Mouse (Mus musculus): Measurements from ENCODE around the gene Cfc1. TPM values are rescaled to one million over a fixed set of nuclear protein-coding genes. Genes with fewer than 3 reads are reported as not detected.
"Not testable (repeated sequence)": the region's sequence is repeated elsewhere in the genome, so short reads cannot be mapped to it uniquely, and the experiment has no call there.

Gene Cfc1
- total RNA-seq (2021) = not detected
- long read RNA-seq, experiment 1 = 0 reads
- long read RNA-seq, experiment 2 = 0 reads

DNA sequence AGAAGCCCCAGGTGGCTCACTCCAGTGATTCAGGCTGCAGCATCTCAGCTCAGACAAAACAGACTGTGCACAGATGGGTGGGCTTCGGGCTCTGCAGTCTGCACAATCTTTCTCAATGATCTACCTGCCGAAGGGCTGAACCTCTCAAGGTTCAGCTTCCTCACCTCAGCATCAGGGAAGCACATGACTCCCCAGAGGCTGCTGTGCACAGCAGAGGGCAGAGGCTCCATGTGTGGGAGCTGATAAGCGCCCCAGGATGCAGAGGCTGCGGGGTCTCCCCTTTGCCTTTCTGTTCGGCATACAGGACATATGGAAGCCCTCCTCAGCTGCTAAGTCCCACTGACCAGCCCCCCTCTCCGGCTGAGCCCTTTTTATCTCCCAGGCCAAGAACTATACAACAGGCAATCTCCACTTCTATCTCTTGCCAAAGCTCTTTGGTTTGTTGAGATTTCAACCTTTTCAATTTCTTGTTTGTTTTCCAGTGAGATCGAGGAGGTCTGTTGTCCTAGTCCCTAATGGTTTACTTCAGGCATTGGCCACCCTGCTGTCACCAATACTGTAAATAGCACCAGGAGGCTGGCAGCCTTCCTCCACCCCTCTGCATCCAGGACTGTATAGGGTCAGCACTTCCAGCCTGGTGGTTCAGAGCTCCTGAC is at the start of gene Cfc1:
Cfc1 (plus strand) TSS at position 606 of the 656 bp plus-strand sequence.
- not testable (repeated sequence) for DNase-seq (ENCODE audit: low spot score)

DNA sequence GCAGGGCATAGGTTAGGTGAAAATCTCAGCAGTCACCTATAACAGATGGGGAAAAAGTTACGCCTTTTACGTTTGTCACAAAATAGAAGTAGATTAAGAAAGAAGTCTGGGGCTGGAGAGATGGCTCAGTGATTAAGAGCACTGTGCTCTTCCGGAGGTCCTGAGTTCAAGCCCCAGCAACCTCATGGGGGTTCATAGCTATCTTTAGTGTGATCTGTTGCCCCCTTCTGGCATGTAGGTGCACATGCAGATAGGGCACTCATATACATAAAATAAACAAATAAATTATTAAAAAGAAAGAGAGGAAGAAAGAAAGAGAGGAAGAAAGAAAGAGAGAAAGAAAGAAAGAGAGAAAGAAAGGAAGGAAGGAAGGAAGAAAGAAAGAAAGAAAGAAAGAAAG is 48.1 kb upstream of the Cfc1 start:
- DNase-seq (ENCODE audit: low spot score) = no peak

DNA sequence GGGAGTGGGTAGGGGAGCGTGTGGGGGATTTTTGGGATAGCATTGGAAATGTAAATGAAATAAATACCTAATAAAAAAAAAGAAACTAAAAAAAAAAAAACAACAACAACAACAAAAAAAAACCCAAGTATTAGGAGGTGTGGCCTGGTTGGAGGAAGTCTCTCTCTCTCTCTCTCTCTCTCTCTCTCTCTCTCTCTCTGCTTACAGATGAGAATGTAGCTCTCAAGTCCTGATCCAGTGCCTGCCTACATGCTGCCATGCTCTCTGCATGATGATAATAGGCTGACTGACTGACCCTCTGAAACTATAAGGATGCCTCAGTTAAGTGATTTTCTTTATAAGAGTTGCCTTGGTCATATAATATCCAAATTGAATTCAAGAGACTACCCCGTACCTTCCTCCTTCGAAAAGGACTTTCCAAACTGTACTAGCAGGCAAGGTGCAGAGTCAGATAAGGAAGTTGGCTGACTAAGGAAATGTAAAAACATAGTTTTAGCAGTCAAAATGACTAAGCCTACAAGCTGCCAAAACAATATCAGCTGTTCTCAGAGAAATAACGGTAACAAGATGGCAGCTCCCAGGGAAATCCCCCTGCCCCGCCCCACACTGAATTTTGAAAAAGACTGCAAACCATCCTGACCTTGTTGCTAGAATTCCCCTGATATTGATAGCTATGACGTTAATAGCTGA is 45.5 kb upstream of the Cfc1 start:
- no peak for DNase-seq (ENCODE audit: low spot score)

DNA sequence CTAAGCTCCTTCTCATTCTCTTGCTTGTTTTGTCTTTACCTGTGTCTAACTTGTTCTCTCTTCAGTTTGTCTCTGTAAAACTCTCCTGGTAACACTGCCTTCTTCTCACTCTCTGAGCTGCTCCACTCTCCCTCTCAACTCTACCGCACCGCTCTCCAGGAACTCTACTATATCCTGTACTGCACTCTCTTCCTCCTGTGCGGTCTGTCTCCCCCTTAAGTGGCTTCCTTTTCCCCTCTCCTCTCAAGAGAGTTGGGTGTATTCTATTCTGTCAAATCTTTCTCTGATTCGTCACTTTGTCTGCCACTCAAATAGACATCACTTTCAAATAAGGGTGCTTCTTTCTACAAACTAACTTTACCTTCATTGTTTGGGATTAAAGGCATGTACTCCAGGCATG is 44.0 kb upstream of the Cfc1 start:
- DNase-seq (ENCODE audit: low spot score) = no peak

DNA sequence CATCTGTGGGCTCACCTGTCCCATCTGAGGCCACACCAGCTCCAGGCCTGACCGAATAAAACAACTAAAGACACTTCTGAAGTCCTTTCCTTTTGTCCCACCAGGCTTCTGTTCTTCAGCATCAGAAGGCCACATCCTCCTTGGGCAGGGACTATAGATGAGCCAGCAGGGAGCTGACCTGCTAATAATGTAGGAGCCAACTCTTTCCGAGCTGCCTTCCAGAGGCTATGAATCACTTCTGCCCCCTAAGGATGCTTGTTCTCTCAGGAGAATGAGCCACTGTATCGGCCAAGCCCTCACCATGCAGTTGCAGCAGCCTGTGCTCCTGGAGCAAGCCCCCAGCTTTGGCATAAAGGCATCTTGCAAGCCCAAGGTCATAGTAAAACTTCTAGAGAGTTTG is 32.5 kb upstream of the Cfc1 start:
- DNase-seq (ENCODE audit: low spot score) = no peak

DNA sequence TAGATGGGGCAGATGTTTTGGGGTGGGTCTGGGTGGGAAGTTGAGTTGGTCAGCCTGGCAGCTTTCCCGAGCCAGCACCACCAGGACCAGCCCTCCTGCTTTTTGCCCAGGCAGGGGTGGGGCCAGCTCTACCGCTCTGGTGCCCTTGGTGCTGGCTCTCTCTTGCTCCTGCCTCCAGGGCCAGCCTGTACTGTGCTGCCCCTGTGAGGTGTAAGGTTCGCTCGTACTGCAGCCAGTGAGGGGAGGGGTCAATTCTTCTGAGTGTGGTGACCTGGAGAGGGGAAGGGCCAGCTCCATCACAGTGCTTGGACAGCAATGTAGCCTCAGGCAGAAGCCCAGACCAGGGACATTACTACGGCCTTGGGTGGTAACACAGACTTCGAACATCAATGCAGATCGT is 30.1 kb upstream of the Cfc1 start:
- no peak for DNase-seq (ENCODE audit: low spot score)

DNA sequence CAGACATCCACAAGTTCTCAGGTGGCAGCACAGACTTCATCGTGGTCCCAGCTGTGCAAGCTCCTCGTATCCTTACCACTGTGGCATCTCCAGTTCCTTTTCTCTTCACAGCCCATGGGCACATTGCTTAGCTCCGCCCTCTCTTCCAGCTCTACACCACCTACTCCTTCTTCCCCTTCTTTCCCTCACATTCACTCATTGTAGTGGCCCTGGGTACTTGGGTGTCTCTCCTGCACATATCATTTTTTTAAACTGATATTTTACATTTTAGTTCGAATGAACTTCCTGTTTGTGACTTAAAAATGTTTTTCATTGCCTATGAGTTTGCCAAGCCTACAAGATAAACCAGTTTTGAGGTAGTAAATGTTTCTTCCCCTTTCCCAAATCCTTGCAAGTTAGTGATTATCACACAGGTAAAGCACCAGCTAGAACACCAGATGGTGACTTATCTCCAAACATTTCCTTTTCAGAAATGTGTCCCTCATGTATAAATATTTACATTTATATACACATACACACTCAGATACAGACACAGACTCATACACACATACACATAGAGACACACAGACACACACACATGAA is 29.4 kb upstream of the Cfc1 start:
- DNase-seq (ENCODE audit: low spot score) = no peak

DNA sequence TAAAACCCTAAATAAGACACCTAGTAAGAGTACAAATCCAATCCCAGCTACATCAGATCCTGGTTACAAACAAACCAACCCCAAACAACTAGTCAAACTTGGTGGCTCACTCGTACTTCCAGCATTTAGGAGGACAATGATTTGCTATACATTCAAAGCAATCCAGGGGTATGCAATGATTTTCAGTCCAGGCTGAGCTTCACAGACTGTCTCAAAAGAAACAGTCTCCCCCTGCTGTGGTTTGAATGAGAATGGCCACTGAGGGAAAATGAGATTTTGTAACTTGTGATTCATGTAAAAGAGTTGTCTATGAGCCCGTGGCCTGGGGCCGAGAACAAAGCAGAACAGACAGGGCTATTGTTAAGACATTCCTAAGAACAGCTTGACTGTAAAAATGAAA is 27.5 kb upstream of the Cfc1 start:
- DNase-seq (ENCODE audit: low spot score) = no peak

DNA sequence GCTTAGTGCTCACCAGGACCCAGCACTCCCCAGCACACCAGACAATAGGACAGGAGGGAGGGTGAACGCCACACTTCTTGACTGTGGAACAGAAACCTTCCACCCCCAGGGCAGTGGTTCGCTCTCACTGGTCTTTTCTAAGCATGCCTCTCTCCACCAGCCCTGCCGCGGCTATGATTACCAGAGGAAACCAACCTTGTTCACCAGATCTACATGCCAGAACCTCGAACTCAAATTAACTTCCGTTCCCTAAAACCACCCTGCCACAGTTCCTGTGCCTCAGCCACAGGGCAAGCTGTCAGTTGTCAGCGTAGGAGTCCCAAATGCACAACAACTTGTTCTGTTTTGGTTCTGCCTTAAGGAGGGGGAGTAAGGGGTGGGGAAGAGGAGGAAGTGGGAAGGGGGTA is 24.9 kb upstream of the Cfc1 start:
- DNase-seq (ENCODE audit: low spot score) = no peak

DNA sequence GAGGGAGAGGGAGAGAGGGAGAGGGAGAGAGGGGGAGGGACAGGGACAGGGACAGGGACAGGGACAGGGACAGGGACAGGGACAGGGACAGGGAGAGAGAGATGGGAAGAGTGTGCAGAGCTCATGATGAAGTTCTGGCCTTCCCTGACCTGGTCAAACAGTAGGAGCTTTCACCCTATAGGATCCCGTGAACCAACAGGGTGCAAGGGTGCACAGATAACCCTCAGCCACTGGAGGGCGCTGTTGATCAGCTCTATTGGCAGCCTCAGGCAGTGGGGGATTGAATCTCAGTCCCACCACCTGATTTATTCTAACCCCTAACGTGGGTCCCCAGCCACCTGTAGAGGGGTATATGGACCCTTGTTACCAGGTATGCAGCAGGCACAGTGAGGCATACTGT is 24.4 kb upstream of the Cfc1 start:
- DNase-seq (ENCODE audit: low spot score) = peak; percentile 4

DNA sequence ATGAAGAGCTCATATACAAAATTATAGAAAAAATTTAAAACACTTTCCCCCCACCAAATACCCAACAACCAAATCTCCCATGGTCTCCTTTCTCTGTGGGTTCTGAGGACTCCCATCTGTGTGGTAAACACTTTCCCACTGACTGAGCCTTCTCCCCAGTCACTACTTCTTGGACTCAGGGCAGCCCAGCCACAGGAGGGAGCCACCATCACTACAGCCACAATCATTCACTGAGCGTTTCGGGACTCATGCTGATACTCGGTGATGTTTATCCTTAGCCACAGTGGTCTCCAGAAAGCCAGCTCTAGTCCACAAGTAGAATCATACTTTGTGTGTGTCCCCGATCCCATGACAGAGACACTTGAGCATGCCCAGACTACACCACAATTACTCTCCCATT is 22.4 kb upstream of the Cfc1 start:
- no peak for DNase-seq (ENCODE audit: low spot score)

DNA sequence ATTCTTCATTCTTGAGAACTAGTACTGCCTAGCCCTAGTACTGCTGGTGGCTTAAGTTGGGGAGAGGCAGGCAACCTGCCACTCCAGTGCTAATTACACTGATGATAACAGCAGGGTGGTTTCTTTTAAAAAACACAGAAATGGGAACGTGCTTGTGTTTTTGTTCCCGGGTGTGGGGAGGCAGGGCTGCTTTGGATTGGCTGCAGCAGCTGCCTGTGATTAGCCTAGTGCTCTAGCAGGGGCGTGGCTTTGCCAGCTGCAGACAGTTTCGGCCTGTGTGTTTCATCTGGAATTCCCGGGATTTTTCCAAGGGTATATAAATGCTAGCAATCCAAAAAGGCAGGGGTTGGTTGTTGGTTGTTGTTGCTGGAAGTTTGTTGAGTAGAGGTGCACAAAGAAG is 18.9 kb upstream of the Cfc1 start:
- no peak for DNase-seq (ENCODE audit: low spot score)

DNA sequence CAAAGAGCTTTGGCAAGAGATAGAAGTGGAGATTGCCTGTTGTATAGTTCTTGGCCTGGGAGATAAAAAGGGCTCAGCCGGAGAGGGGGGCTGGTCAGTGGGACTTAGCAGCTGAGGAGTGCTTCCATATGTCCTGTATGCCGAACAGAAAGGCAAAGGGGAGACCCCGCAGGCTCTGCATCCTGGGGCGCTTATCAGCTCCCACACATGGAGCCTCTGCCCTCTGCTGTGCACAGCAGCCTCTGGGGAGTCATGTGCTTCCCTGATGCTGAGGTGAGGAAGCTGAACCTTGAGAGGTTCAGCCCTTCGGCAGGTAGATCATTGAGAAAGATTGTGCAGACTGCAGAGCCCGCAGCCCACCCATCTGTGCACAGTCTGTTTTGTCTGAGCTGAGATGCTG is 18.2 kb upstream of the Cfc1 start:
- DNase-seq (ENCODE audit: low spot score) = not testable (repeated sequence)

DNA sequence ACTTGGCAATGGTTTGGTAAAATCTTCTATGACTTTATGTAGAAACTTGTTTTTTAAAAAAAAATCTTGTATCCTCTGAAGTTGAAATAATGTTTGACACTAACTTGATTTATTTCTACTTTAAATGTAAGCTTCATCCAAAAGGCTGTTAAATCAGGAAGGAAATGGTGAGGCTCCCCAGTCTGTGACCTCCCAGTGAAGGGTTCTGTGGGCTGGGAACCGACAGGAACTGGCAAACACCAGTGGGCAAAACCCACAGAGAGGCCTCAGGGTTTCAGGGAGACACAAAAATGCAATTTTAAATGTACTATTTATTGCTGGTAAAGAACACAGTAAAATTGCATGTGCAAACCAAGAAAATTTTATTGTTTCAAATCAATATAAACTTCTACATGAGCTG is 17.7 kb upstream of the Cfc1 start:
- not testable (repeated sequence) for DNase-seq (ENCODE audit: low spot score)

DNA sequence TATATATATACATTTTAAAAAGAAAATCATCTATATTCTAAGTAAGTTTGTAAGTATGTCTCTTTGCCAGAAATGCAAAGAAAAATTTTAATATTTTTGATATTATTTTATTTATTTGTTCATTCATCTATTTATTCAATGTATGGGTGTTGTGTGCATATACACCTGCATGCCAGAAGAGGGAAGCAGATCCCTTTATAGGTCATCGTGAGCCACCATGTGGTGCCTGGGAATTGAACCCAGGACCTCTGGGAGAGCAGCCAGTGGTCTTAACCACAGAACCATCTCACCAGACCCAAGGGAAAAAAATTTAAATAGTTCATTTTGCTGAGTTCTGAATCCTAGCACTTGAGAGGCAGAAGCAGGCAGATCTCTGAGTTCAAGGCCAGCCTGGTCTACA is 17.2 kb upstream of the Cfc1 start:
- no peak for DNase-seq (ENCODE audit: low spot score)

DNA sequence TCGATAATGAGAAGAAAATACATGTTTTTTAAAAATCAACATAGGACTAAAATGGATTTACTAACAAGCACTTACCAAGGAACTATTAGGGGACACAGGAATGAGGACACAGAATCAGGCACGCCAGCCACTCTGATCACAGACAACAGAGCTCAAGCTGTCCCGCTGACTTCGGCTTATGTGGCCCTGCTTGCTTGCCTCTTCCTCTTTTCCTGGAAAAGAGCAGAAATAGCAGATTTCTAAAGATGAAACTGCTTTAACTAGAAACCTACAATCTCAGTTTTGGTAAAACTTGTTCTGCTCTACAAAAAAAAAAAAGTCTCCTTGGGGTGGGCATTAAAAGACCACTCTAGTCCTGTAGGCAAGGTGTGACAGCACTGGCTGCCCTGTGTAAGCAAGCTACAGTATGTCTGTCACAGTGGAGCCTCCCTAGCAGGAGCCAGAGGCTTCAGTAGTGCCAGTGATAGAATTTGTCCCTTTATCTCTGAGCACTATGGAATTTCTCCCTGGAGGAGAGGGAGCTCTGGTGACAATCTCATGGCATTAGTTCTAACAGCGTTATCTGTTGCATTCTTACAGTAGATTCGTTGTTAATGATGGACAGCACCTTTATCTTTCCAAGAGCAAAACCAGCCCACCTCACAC is 13.1 kb upstream of the Cfc1 start:
- DNase-seq (ENCODE audit: low spot score) = no peak

DNA sequence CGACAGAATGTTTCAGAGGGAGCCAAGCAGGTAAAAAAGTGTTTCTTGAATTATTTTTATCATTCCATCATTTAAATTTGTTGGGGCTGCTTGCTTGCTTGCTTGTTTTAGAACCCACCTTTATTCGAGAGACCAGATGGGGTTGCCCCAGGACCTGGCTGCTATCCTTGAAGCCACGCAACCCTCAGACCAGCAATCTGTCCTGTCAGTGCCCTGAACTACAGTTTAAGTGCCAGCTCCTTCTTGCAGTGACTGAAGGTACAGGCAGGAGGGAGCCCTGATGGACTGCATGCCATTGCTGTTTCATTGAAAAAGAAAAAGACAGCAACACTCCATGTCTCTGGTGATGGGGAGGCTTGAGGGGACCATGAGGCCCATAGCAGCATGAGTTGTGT is 12.6 kb upstream of the Cfc1 start:
- no peak for DNase-seq (ENCODE audit: low spot score)

DNA sequence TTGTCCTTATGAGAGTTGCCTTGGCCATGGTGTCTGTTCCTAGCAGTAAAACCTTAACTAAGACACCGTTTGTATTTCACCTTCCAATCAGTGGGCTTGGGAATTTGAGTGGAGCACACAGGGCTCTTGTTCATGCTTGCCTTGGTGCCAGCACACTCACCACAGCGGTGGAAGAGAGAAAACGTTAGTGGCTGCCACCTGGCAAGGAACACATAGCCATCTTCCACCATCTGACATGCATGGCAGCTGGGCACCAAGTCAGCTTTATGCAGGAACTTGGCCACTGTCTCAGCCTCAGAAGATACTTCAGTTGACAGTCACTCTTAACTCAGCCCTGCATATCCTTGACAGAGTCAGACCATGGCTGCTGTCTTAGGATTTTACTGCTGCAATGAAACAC is 11.8 kb upstream of the Cfc1 start:
- no peak for DNase-seq (ENCODE audit: low spot score)

DNA sequence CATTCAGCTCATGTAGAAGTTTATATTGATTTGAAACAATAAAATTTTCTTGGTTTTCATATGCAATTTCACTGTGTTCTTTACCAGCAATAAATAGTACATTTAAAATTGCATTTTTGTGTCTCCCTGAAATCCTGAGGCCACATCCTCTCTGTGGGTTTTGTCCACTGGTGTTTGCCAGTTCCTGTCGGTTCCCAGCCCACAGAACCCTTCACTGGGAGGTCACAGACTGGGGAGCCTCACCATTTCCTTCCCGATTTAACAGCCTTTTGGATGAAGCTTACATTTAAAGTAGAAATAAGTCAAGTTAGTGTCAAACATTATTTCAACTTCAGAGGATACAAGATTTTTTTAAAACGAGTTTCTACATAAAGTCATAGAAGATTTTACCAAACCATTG is 874 bp upstream of the Cfc1 start:
- not testable (repeated sequence) for DNase-seq (ENCODE audit: low spot score)

DNA sequence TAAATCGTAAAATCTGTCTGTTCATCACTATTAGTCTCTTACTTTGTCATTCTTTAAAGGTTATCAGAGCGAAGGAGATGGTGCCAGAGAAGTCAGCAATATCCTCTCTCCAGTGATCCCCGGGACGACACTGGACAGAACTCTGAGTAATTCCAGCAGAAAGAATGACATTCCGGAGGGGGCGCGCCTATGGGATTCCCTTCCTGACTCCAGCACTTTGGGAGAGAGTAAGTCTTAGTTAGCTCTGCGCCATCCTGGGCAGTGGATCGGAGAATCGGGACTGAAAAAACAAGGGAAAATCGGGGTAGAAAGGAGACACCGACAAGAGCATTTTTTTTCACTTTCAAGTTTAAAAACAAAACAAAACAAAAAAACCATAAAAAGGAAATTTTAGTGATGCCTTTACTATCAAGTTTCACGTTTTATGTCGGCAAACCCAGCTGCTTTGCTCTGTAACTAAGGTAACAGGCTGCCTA is 881 bp downstream of the Cfc1 start:
- DNase-seq (ENCODE audit: low spot score) = no peak

DNA sequence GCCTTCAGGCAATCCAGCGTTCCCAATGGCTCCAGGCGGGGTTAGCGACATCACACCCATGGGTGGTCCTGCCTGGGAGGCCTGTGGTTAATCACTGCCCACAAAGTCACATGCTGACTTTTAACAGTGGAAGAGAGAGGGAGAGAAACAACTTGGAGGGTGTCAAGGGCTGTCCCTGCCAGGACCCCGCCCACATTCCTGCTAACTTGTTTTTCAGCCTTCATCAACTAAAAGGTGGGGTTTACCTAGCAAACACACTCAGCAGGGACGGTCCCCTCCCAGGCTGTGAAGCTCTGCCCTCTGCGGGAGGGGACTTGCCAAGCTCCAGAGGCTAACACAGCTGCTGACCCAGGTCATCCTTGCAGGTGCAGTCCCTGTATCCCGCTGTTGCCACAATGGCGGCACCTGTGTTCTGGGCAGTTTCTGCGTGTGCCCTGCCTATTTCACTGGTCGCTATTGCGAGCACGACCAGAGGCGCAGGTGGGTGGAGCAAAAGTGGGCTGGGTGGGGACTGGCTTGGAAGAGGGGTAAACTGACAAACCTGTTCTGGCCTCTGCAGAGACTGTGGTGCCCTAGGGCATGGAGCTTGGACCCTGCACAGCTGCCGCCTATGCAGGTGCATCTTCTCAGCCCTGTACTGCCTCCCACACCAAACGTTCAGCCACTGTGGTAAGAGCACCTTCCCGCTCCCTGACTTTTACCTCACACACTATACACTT is 1.5 kb downstream of the Cfc1 start:
- DNase-seq (ENCODE audit: low spot score) = no peak

DNA sequence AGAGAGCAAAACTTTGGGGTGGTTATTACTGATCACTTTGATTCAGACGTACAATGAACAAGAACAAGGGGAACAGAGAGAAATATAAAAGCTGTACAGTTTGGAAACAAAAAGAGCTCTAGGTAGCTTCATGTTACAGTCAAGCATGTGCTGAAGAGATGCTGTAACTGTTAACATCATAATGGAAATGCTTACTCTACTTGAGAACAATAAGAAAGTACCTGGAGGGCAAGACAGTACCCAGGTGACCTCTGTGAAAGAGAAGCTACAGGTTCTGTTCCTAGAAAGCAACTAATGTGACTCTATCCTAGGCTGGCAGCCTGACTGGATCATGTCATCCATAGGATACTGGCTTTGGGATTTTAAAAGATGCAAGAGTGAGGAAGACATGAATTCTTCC is 11.6 kb downstream of the Cfc1 start:
- no peak for DNase-seq (ENCODE audit: low spot score)

Measured in gastrocnemius, adult 18-20 months (tissue).